Mouse (Mus musculus): ENCODE data around the gene Srsf2. TPM values are rescaled to one million over a fixed set of nuclear protein-coding genes. Genes with fewer than 3 reads are reported as not detected.

Gene Srsf2
- total and polyA plus RNA-seq, 3 experiments, result 786 to 1,600 (median 801) TPM

- DNase-seq (ENCODE audit: low spot score) (no peak), ATAC-seq (ENCODE audit: extremely low read depth, insufficient number of reproducible peaks, low FRiP score, poor library complexity, severe bottlenecking) (no peak)
- Histone ChIP-seq H3K4me1 (ENCODE audit: insufficient read depth, low read depth, low read length) (peaks cover 21% of the 10 kb centered on the region), H3K9me3 (replicated peaks) (no peaks in the 10 kb centered on the region), H3K27me3 (ENCODE audit: insufficient read depth, low read length) (peaks cover 81% of the 10 kb centered on the region), H3K4me3 (ENCODE audit: low read depth, low read length) (no peak overlapping the region), H3K36me3 (replicated peaks) (no peaks in the 10 kb centered on the region)
- TF ChIP-seq TAL1 (conservative IDR thresholded peaks at IDR 0.05; ENCODE audit: low read depth, low read length) (no peak), GATA2 (IDR thresholded peaks at IDR 0.05; ENCODE audit: borderline replicate concordance, low read depth, low read length) (no peak), CTCF (IDR thresholded peaks at IDR 0.05; ENCODE audit: low read depth, low read length) (no peak), POLR2AphosphoS5 (IDR thresholded peaks at IDR 0.05; ENCODE audit: insufficient replicate concordance, low read depth, low read length) (no peak), GATA1 (IDR thresholded peaks at IDR 0.05; ENCODE audit: borderline replicate concordance, low read length) (no peak)
Observed at GRCm38 (mm10) chr11:116813610-116814009, 39.3 kb downstream of the Srsf2 start.

GRCm38 (mm10) chr11:116812793-116813529, 39.9 kb downstream of the Srsf2 start:
- no peak for ATAC-seq (ENCODE audit: extremely low read depth, insufficient number of reproducible peaks, low FRiP score, poor library complexity, severe bottlenecking)
- Histone ChIP-seq H3K27me3 (ENCODE audit: insufficient read depth, low read length) (peaks cover 77% of the 10 kb centered on the region), H3K36me3 (replicated peaks) (no peaks in the 10 kb centered on the region), H3K9me3 (replicated peaks) (no peaks in the 10 kb centered on the region), H3K4me1 (ENCODE audit: insufficient read depth, low read depth, low read length) (peaks cover 27% of the 10 kb centered on the region), H3K4me3 (ENCODE audit: low read depth, low read length) (no peak overlapping the region)
- no peak for TF ChIP-seq GATA2 (IDR thresholded peaks at IDR 0.05; ENCODE audit: borderline replicate concordance, low read depth, low read length)
- TF ChIP-seq TAL1 (conservative IDR thresholded peaks at IDR 0.05; ENCODE audit: low read depth, low read length), result no peak
- TF ChIP-seq POLR2AphosphoS5 (IDR thresholded peaks at IDR 0.05; ENCODE audit: insufficient replicate concordance, low read depth, low read length), result no peak
- TF ChIP-seq CTCF (IDR thresholded peaks at IDR 0.05; ENCODE audit: low read depth, low read length), result no peak
- TF ChIP-seq GATA1 (IDR thresholded peaks at IDR 0.05; ENCODE audit: borderline replicate concordance, low read length), result no peak
- no peak for DNase-seq (ENCODE audit: low spot score)

DNA sequence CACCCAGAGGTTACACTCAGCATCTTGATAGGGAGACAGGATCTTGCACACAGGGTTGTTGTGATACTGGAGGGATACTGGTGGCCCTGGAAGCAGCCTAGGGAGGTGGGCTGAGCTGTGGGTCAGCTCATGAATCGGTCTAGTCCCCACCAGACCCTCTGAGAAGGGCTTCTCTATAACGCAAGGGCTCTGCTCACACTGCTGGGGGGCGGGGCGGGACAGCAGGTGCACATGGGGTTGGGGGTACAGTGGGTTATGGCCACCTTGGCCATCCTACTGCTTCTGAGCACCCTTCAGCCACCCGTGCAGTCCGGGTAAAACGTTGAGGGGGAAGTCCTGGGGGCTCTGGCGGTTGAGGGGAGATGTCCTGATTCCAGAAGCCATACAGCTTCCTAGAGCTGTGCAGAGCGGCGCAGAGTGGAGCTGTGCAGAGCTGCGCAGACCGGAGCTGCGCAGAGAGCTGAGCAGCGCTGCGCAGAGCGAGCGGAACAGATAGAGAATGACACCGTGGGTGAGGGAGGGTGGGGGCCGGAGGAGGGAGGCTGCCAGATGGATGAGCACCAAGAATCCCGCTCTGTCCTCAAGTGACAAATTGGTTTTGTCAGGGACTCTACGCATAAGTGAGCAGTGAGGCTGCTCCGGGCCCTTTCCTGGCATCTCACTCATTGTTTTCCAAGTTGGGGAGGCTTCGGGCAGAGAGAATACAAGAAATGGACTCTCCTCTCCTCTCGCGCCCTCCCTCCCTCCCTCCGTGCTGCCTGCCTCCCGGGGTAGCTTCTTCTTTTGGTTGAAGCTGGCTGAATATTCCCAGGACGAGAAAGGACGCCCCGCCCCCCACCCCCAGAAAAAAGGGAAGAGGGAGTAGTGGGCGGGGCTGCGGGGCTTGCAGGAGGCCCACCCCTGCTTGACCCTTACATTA, 41.7 kb downstream of the Srsf2 start:
- no peaks in the 10 kb centered on the region for H3K36me3 ChIP-seq (replicated peaks)
- no peaks in the 10 kb centered on the region for H3K9me3 ChIP-seq (replicated peaks)
- no peak overlapping the region for H3K4me3 ChIP-seq (ENCODE audit: low read depth, low read length)
- no peak for ATAC-seq (ENCODE audit: extremely low read depth, insufficient number of reproducible peaks, low FRiP score, poor library complexity, severe bottlenecking)
- H3K27me3 ChIP-seq (ENCODE audit: insufficient read depth, low read length), result peaks cover 68% of the 10 kb centered on the region
- peaks cover 40% of the 10 kb centered on the region for H3K4me1 ChIP-seq (ENCODE audit: insufficient read depth, low read depth, low read length)
- no peak for DNase-seq (ENCODE audit: low spot score)
- TF ChIP-seq POLR2AphosphoS5 (IDR thresholded peaks at IDR 0.05; ENCODE audit: insufficient replicate concordance, low read depth, low read length), result no peak

DNA sequence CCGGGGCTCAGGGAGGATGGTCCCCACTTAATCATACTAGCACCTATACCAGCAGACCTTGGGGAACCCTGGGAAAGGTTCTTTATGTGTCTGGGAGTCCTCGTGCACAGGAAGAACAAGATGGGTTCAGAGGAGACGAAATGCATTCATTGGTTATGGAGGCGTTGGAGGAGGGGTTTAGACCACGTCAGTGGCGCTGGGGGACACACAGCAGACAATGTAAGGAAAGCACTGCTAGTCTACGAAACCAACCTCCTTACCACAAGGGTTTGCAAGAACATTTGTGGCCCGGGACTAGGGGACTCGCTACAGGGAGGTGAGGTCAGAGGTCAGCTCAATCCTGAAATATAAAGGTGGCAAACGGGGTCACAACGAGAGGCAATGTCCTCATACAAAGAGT, 42.4 kb downstream of the Srsf2 start:
- Histone ChIP-seq H3K9me3 (replicated peaks) (no peaks in the 10 kb centered on the region), H3K27me3 (ENCODE audit: insufficient read depth, low read length) (peaks cover 65% of the 10 kb centered on the region), H3K4me3 (ENCODE audit: low read depth, low read length) (no peak overlapping the region), H3K4me1 (ENCODE audit: insufficient read depth, low read depth, low read length) (peaks cover 40% of the 10 kb centered on the region), H3K36me3 (replicated peaks) (no peaks in the 10 kb centered on the region)
- DNase-seq (ENCODE audit: low spot score), result no peak
- TF ChIP-seq CTCF (IDR thresholded peaks at IDR 0.05; ENCODE audit: low read depth, low read length), result no peak
- no peak for TF ChIP-seq TAL1 (conservative IDR thresholded peaks at IDR 0.05; ENCODE audit: low read depth, low read length)
- no peak for TF ChIP-seq POLR2AphosphoS5 (IDR thresholded peaks at IDR 0.05; ENCODE audit: insufficient replicate concordance, low read depth, low read length)
- no peak for TF ChIP-seq GATA2 (IDR thresholded peaks at IDR 0.05; ENCODE audit: borderline replicate concordance, low read depth, low read length)
- TF ChIP-seq GATA1 (IDR thresholded peaks at IDR 0.05; ENCODE audit: borderline replicate concordance, low read length), result no peak
- ATAC-seq (ENCODE audit: extremely low read depth, insufficient number of reproducible peaks, low FRiP score, poor library complexity, severe bottlenecking), result no peak

GRCm38 (mm10) chr11:116809520-116809919, 43.4 kb downstream of the Srsf2 start:
- Histone ChIP-seq H3K36me3 (replicated peaks) (no peaks in the 10 kb centered on the region), H3K4me3 (ENCODE audit: low read depth, low read length) (no peak overlapping the region), H3K4me1 (ENCODE audit: insufficient read depth, low read depth, low read length) (peaks cover 42% of the 10 kb centered on the region), H3K9me3 (replicated peaks) (no peaks in the 10 kb centered on the region), H3K27me3 (ENCODE audit: insufficient read depth, low read length) (peaks cover 66% of the 10 kb centered on the region)
- no peak for DNase-seq (ENCODE audit: low spot score)
- TF ChIP-seq GATA1 (IDR thresholded peaks at IDR 0.05; ENCODE audit: borderline replicate concordance, low read length) (no peak), TAL1 (conservative IDR thresholded peaks at IDR 0.05; ENCODE audit: low read depth, low read length) (no peak), POLR2AphosphoS5 (IDR thresholded peaks at IDR 0.05; ENCODE audit: insufficient replicate concordance, low read depth, low read length) (no peak), CTCF (IDR thresholded peaks at IDR 0.05; ENCODE audit: low read depth, low read length) (no peak), GATA2 (IDR thresholded peaks at IDR 0.05; ENCODE audit: borderline replicate concordance, low read depth, low read length) (no peak)
- no peak for ATAC-seq (ENCODE audit: extremely low read depth, insufficient number of reproducible peaks, low FRiP score, poor library complexity, severe bottlenecking)

GRCm38 (mm10) chr11:116808811-116809395, 44.0 kb downstream of the Srsf2 start:
- peaks cover 66% of the 10 kb centered on the region for H3K27me3 ChIP-seq (ENCODE audit: insufficient read depth, low read length)
- no peak overlapping the region for H3K4me3 ChIP-seq (ENCODE audit: low read depth, low read length)
- DNase-seq (ENCODE audit: low spot score) (no peak), ATAC-seq (ENCODE audit: extremely low read depth, insufficient number of reproducible peaks, low FRiP score, poor library complexity, severe bottlenecking) (no peak)
- TF ChIP-seq TAL1 (conservative IDR thresholded peaks at IDR 0.05; ENCODE audit: low read depth, low read length) (no peak), CTCF (IDR thresholded peaks at IDR 0.05; ENCODE audit: low read depth, low read length) (no peak), POLR2AphosphoS5 (IDR thresholded peaks at IDR 0.05; ENCODE audit: insufficient replicate concordance, low read depth, low read length) (no peak), GATA2 (IDR thresholded peaks at IDR 0.05; ENCODE audit: borderline replicate concordance, low read depth, low read length) (no peak), GATA1 (IDR thresholded peaks at IDR 0.05; ENCODE audit: borderline replicate concordance, low read length) (no peak)
- no peaks in the 10 kb centered on the region for H3K36me3 ChIP-seq (replicated peaks)
- peaks cover 43% of the 10 kb centered on the region for H3K4me1 ChIP-seq (ENCODE audit: insufficient read depth, low read depth, low read length)
- H3K9me3 ChIP-seq (replicated peaks), result no peaks in the 10 kb centered on the region

All from G1E (cell line).